Mouse (Mus musculus) urinary bladder, postnatal 4 days (tissue): Measurements from ENCODE around the gene Acly.

ENCODE experiments used
- DNase-seq, 2 experiments: peaks; one replicate each; pipeline ENCODE4 v3.0.0; 2021 to 2022; ENCODE audit warnings: low spot score in 2 of 2

Gene Acly

DNA sequence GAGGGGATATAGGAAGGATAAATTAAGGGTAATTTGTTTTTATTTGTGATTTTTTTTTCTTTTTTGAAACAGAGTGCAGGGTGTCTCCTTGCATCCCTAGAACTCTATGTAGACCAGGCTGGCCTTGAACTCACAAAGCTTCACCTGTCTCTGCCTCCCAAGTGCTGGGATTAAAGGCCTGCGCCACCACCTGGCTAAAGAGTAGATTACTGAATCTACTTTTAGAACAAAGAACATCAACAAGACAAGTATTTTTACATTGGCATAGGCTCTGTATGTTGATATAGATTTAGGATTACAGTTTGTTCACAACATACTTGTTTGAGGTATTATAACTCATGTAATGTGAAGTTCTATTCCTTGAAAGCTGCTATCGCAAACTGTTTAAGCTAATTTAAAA is 17.2 kb downstream of the Acly start:
- DNase-seq: no peak

DNA sequence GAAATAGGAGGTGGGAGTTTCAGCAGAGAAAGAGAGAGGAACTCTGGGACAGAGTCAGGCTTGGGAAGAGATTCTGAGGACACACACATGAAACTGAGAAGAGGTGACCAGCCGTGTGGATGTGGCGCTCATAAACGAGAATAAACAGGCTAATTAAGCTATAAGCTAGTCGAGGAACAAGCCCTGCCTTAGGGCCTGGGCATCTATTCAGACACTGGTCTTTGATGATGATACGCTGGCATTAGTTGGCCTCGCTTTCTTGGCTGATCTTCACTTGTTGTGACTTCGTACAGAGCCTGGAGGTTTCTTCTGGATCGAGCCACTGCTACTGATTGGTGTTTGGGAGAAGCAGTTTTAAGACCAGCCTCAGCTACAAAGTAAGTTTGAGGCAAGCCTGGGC is 21.8 kb downstream of the Acly start:
- DNase-seq: no peak

DNA sequence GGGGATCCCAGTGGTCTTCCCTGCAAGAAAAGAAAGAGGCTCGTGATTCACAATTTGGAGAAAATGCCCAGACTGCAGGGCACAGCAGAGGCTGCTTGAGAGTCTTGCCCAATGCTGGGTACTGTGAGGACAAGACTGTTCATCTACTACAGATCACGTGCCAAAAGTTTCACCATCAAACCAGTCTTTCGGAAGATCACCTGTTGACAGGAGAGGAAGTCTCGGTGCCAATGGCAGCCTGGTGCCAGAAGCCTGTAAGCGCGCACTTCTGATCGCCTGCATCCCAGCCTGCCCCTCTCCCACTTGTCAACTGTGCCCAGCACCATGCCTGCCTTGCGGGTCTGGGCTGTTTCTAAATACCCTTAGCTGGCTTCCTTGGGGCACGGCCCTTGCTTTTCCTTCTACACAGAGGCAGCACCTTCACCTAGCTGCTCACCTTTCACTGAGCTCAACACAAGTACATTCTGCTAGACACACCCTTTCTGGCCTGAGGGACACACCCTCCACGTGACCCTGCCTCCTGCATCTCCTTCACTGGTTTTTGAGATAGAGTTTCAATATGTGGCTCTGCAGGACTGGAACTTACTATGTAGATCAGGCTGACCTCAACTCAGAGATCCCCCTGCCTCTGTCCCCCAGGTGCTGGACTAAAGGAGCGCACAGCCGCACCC is 22.7 kb downstream of the Acly start:
- no peak for DNase-seq

DNA sequence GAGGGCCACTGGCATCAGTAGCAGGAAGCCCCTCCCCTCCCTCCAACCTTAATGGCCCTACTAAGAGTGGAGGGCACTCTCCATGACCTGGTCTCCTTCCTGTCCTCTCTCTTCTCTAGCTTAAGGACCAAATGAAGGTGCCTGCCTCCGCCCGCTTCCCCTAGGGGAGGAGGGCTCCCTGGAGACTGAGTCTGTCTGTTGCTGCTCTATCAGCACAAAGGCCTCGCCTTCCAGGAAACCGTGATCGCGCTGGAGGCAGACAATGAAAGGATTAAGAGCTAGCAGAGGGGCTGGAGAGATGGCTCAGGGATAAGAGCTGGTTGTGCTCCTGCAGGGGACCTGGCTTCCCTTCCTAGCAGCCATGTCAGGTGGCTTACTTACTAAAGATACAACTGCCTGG is 26.5 kb downstream of the Acly start:
- no peak for DNase-seq

DNA sequence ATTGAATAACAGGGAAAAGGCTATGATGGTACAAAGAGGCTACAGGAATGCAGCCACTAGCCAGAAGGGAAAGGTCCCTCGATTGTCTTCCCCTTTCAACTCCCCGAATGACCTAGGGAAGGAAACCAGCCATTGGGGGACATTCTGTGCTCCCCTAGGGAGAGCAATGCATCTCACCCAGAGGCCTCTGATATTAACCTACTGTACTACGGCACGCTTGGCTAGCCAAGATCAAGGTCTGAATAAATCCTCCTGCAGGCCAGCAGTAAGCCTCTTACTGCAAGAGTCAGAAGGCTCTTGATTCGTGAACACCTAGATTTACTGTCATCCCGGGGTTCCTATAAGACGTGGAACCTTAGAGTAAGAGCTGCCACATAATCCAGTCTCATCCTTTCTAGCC is 27.1 kb downstream of the Acly start:
- no peak for DNase-seq

DNA sequence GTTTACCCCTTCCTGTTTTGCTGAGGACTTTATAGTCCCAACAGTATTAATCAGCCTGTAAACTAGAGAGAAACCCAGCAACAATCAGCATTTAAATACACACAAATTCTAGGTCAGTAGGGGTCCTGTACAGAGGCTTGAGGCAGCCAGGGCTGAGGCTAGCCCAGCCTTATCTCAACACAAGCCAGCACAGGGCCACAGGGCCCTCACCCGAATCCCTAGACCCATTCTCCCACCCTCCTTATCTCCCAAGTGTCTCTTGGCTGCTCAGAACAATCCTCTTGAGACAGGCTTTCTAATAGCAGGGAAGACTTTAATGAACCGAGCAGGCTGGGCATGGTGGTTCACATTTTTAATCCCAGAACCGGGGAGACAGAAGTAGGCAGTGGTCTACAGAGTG is 27.6 kb downstream of the Acly start:
- no peak for DNase-seq

DNA sequence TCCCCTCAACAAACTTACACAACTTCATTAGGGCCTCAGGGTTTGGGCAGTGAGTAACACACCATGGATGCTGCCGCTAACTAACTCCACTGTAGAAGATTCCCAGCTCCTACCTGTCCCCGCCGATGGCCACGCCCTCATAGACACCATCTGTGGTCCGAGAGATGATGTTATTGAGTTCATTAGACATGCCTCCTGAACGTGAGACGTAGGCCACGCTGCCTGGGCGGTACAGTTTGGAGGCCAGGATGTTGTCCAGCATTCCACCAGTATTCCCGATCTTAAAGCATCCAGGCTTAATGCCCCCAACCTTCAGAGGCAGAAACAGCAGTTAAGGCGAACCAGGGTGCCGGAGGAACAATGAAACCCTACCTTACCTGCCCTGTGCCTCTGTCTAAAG is 34.0 kb downstream of the Acly start:
- DNase-seq: no peak

DNA sequence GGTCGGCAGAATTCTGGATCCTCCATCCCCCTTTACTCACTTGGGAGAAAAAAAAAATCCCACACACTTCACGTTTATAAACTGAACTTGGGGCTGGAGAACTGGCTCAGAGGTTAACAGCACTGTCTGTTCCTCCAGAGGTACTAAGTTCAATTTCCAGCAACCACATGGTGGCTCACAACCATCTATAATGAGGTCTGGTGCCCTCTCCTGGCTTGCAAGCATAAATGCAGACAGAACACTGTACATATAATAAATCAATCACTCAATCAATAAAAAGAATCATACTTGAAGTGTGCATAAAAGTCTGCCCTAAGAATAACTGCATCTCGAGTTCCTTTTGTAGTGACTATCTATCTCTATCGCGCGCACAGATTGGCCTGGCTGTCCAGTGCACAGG is 36.8 kb downstream of the Acly start:
- DNase-seq: no peak

DNA sequence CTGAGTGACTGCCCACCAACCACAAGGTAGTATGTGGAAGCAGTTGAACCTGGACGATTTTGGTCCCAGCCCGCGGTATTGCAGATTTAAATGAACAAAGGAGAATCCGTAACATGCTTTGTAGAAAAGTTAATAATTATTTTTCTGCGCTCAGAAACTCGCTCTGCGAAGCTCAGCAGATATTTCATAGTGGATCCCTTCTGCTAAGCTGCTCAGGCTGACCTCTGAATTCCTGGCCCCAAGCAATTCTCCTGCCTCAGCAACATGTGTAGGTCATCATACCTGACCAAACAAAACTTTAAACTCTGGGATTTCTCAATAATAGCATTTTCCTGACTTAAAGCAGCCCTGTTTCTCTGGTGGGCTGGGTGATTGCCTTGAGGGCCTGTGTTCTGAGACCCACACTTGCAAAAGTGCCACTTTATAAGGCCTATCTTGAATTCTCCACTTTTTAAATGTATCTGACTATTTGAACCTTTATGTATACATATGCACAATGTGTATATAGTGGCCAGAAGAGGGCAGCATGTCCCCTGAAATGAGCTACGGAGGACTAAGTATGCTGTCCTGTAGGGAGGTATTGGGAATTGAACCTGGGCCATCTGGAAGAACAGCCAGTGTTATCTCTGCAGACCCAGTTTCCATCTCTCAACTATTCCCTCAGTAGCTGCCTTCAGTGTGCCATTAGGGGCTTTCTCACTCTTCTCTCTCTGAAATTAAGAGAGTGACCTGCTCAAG is 41.8 kb downstream of the Acly start:
- DNase-seq: no peak

DNA sequence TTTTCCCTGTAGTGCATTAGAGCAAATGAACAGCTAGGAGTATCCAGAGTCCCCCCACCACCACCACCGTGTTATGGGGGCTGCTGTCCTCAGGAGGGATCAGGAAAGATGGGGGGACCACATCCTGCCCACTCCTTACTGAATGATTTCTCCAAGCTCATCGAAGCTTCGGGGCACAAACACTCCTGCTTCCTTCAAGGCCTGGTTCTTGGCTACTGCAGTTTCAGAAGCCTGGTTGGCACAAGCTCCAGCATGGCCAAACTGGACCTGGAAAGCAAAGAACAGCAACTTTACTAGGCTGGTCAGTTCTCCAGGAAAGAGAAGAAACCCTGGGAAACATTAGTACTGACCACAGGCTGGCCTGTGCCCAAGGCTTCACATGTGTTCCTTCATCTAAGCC is 43.3 kb downstream of the Acly start:
- no peak for DNase-seq

DNA sequence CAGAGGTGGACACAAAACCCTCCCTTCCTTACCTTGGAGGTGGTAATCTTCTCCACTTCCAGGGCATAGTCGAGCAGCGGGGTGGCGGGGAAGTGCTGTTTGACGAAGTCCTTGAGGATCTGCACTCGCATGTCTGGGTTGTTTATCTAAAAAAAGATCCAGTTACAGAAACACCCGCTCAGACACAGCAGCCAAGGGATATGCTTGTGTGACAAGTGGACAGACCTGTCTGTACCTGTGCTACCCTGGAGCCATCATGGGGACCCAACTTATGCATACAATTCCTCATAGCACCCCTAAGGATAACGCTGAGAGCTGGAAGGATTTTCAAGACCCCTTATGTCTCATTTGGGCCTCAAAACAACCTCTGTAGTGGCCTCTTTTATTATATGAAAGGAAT is 48.6 kb downstream of the Acly start:
- DNase-seq: no peak

DNA sequence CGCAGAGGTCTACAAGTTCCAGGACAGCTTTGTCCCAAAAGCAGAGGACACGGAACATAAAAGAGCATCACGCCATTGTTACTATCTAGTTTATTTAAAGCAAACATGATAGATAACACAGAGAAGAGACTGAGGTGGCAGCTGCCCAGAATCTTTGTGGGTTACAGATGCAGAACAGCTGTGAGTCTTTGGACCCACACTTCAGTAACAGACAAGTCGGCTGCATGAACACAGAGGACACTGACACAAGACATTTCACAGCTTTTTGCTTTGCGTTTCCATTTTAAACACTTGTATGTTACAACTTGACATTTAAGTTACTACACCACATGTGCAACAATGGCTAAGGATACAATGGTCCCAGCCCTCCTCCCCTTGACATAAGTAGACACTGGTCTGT is 51.5 kb downstream of the Acly start:
- no peak for DNase-seq

DNA sequence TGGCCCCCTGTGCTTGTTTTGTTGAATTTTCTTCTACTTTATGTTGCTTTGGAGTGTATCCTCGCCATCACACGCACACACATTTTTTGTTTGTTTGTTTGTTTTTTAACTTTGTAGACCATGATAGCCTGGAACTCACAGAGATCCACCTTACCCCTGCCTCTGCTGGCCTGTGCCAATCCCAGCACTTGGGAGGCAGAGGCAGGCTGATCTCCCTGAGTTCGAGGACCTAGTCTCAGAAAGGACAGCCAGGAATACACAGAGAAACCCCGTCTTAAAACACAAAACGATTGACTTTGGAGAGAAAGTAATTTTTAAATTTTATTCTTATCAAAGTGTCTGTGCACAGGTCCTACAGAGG is 54.9 kb downstream of the Acly start:
- no peak for DNase-seq

DNA sequence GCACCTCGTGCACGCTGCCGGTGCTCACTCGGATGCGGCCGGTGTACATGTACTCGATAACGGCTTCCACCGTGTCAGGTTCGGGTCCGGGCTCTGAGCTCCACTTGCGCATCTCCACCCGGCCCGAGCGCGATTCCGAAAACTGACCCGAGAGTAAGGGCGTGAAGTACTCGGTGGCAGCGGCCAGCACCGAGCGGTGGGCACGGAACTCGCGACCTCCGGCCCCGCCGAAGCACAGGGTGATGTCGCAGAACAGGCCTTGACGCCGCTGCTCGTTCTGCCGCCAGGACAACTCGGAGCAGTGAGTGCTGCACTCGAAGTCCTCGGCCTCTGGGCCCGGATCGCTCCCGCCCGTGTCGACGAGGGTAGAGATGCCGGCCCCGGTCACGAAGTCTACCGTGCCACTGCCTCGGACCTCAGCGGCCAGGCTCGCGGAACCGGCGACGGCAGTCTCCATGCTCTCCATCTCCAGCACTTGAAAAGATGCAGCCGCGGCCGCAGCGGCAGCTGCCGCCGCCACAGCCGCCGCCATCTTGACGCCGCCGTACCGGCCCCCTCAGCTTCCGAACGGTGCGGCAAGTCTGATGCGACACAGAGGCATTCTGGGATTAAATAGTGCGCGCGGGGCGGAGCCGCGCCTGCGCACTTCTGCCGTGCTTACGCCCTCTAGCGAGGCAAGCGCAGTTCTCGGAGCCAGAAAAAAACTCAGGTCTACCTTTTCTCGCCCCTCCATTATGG is 55.4 kb downstream of the Acly start, which contains the start of gene Klhl11:
TSS of gene Klhl11 (minus strand) at position 545 of the 738 bp plus-strand sequence.
- peak; percentile 88 to 90 for DNase-seq

DNA sequence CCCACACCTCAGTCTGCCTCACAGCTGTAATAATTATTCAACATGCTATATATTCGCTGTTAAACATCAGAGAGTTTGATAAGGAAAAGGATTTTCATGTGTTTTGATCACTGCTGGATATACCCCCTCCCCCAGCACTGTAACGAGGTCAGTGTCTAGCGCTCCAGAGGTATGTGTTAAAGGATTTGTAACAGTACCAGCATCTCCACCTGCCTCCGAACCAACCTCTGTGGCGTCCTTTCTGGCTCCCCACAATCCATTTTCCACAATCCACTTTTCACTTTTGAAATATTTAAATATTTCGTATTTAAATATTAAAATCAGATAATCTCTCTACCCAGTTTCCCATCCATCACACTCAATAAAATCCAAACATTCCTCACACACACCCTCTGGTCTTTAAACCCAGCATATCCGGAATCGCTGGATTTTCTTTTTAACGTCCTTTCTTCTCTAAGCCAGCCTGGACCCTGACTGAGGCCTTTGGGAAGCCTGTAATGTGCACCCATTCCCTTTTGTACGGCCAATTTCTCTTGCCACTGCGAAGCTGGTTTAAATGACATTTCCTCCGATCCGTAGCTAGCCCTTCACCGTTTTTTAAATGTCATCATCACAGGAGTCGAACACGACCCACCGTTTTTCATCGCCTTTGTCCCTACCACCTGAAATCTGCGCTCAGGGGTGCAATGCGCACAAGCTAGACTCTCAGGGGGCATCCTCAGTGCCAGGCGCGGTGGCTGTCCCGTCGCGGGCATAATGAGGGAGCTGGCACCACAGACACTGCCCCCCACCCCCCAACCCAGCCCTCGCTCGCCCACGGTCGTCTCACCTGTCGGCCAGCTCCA is 56.2 kb downstream of the Acly start:
- DNase-seq: no peak

DNA sequence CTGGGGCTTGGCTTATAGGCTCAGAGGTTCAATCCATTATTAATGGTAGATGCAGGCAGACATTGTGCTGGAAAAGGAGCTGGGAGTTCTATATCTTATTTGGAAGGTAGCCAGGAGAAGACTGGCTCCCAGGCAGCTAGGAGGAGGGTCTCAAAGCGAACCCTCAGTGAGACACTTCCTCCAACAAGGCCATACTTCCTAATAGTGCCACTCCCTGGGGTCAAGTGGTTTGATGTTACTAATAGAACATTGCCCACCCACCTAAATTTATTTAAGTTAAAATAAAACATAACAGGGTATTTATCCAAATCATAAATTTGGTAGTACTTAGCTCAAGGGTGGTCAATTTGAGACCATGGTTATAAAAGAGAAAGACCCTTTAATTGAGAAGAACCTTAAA is 62.0 kb downstream of the Acly start:
- no peak for DNase-seq

DNA sequence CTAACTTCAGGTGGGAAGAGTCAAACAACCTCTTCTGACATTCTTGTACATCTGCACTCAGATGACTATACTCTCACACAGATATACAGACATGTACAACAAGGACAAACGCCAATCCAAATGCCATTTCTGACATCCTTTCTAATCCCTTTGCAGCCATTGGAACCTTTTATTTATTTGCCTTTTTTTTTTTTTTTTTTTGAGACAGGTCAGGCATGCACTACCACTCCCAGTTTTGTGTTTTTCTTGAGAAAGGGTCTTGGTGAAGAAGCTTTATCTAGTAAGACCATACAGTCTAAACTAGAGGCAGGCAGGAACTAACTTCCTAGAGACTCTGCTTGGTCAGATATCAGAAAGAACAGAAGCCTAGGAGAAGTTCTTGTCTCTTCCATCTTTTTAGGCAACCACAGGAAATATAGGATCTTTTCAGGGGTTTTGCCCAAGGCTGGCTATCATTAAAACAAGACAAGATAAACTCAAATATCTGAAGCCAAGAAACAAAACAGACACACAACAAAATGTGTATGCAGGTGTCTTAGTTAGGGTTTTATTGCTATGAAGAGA is 62.5 kb downstream of the Acly start:
- DNase-seq: no peak

DNA sequence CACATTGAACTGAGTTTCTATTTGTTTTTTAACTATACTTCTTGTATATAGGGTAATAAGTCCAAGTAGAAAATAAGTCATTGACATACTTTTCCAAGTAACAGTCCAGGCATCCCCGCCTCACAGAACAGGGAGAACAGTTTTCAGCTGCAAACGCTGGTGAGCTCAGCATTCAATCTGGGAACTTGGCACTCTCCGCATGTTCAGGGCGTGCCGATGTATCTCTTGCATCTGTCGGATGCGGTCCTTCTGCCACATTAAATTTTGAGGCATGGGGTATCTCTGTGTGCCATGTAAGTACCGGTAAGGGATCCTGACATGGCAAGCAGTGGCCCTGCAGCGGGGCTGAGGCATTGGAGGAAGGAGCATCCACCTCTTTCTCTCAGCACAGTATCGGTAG is 65.1 kb downstream of the Acly start:
- no peak for DNase-seq

DNA sequence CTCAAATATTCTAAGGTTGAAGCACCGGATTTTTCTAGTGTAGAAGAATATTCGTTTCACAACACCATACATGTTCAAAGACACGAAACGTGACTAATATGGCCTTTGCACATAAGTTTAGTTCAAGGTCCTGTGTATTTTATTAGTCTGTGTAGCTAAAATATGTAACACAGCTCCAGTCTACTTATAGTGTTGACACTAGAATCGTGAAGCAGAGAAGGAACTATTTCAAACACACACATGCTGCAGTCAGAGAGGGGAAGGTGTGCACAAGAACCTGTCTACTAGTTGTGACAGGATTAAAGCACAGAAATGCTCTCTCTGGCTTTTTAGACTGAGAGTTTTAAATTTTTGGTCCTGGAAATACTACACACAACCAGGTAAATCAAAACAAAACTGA is 70.1 kb downstream of the Acly start:
- DNase-seq: no peak

DNA sequence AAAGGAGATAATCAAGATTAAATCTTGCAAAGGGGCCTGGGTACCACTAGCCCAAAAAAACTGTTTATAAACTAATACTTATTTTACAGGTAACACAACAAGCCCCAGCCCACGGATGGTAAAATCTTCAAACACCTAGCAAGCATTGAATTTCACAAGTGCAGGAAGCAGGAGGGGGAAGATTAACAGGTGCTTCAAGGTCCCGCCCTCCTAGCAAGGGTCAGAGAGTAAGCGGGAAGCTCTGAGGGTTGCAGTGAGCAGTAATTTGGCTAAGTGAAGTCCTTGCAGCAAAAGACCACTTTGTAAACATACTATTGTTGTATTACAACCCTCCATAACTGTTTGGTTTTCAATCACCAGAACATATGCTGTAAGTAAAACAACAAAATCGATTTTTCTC is 70.6 kb downstream of the Acly start:
- DNase-seq: no peak

DNA sequence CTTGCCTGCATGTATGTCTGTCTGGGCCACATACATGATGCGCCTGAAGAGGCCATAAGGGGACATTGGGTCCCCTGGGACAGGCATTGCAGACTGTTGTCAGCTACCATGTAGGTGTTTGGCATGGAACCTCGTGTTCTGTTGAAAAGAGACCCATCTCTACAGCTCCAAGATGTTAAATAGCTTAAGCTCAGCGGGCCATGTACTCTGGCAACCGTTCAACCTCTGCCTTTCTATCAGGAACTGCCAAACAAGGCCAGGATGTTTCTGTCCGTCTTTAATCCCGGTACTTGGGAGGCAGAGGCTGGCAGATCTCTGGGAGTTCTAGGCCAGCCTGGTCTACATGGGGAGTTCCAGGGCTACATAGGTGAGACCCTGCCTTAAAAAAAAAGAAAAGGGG is 85.2 kb downstream of the Acly start:
- DNase-seq: no peak

DNA sequence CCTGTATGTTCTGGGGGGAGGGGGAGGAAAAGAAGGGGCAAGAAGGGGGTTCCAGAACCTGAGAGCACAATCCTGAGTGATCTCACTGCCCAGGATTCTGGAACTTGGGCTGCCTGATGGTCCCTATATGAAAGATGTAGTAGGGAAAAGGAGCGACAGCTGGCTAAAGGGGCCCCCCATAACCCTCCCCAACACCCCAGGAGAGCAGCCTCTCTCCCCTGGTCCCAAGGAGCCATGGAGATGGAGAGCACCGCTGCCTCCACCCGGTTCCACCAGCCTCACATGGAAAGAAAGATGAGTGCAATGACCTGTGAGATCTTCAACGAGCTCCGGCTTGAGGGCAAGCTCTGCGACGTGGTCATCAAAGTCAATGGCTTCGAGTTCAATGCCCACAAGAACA is 86.0 kb downstream of the Acly start, which contains the start of the genes Nt5c3b and Klhl10:
TSS of gene Nt5c3b (minus strand) at position 12 of the 400 bp plus-strand sequence.
TSS of gene Klhl10 (plus strand) at position 121 of the 400 bp plus-strand sequence.
- DNase-seq: no peak
